ENCODE assay signal across 7 mouse cellular contexts in the genomic region with DNA sequence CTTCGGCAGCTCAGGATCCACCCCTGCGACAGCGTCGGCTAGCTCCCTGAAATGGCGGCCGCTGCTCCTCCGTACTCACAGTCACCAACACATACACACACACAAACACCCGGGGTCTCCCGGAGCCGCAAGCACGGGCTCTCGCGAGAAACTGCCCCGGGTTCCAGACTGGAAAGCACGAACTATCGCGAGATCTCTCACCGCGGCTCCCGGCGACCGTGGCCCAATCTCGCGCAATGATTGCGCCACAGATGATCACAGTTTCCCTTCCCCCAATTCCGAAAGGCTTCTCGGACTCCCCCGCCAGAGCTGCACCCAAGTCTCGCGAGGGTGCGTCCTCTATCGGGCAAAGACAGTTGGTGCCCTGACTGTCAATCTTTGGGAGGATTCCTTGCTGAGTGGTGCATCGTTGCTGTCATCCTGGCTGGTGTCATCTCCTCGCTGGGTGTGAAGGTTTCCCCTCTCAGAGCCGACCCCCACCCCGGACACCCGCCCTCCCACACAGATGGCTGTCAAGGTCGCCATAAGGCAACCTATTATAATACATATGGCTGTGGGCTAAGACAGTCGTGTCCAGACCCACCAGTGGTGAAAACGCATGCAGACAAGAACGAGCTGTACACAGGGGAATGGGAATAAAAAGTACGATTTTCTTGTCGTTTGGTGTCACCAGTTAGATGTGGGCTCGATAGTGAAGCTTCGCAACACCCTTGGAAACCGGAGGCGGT. TPM values are rescaled to one million over a fixed set of nuclear protein-coding genes. Genes with fewer than 3 reads are reported as not detected.
DNase-seq lines count a peak whose midpoint lies in the region; ATAC-seq and TF ChIP-seq lines count a peak whose summit lies in the region.

Rbm39 (minus strand) TSS at position 145 of the 728 bp plus-strand sequence.

- H3K4me3 ChIP-seq in embryonic facial prominence, embryonic 12.5 days: peak within 1 kb of the TSS; percentile 100
- peak within 1 kb of the TSS; percentile 92 for H3K4me3 ChIP-seq in kidney, adult 2 months (ENCODE audit: insufficient read depth, low read depth, low read length)
- peak within 1 kb of the TSS; percentile 97 for H3K4me3 ChIP-seq in limb, embryonic 12.5 days (replicated peaks)
- peak within 1 kb of the TSS; percentile 93 for H3K4me3 ChIP-seq in midbrain, embryonic 15.5 days
- H3K4me3 ChIP-seq in spleen, adult 2 months (ENCODE audit: extremely low read depth, insufficient read depth, insufficient read length): peak within 1 kb of the TSS; percentile 97

- TF ChIP-seq POLR2A in kidney, adult 2 months (IDR thresholded peaks at IDR 0.05; ENCODE audit: low read depth, low read length): peak; percentile 96
- TF ChIP-seq POLR2A in spleen, adult 2 months (IDR thresholded peaks at IDR 0.05; ENCODE audit: low read depth, low read length): peak; percentile 95

- under 1% methylated on average over 47 of the region's 47 CpGs for WGBS in embryonic facial prominence, embryonic 12.5 days
- under 1% methylated on average over 47 of the region's 47 CpGs for WGBS in kidney, adult 2 months
- under 1% methylated on average over 47 of the region's 47 CpGs for WGBS in limb, embryonic 12.5 days
- under 1% methylated on average over 47 of the region's 47 CpGs for WGBS in midbrain, embryonic 15.5 days
- under 1% methylated on average over 47 of the region's 47 CpGs for WGBS in spleen, adult 2 months

- ATAC-seq in embryonic facial prominence, embryonic 12.5 days (ENCODE audit: insufficient number of reproducible peaks, insufficient read depth, low FRiP score, low TSS enrichment): peak; percentile 95
- peak; percentile 96 for ATAC-seq in limb, embryonic 12.5 days (ENCODE audit: insufficient number of reproducible peaks, insufficient read depth, low FRiP score, low TSS enrichment, low read depth)
- peak; percentile 97 for ATAC-seq in midbrain, embryonic 15.5 days (replicated peaks)

- H3K36me3 ChIP-seq in embryonic facial prominence, embryonic 12.5 days: peaks cover 22% of the 10 kb centered on the region
- H3K36me3 ChIP-seq in kidney, adult 2 months (ENCODE audit: control insufficient read depth, insufficient read depth, low read length): peaks cover 7% of the 10 kb centered on the region; the same call in 1 of the 2 replicates
- peaks cover 27% of the 10 kb centered on the region for H3K36me3 ChIP-seq in limb, embryonic 12.5 days
- peaks cover 9% of the 10 kb centered on the region; the same call in 1 of the 2 replicates for H3K36me3 ChIP-seq in midbrain, embryonic 15.5 days (replicated peaks)
- peaks cover 15% of the 10 kb centered on the region for H3K36me3 ChIP-seq in spleen, adult 2 months (ENCODE audit: control insufficient read depth, insufficient read depth, low read length)

- peaks cover 17% of the 10 kb centered on the region for H3K4me1 ChIP-seq in embryonic facial prominence, embryonic 12.5 days
- H3K4me1 ChIP-seq in kidney, adult 2 months (ENCODE audit: control insufficient read depth, insufficient read depth, low read length): peaks cover 19% of the 10 kb centered on the region
- peaks cover 16% of the 10 kb centered on the region for H3K4me1 ChIP-seq in limb, embryonic 12.5 days (replicated peaks)
- peaks cover 34% of the 10 kb centered on the region for H3K4me1 ChIP-seq in midbrain, embryonic 15.5 days
- H3K4me1 ChIP-seq in spleen, adult 2 months (ENCODE audit: control insufficient read depth, insufficient read depth, insufficient read length): peaks cover 6% of the 10 kb centered on the region

- peak within 1 kb of the TSS; percentile 83 for H3K4me2 ChIP-seq in embryonic facial prominence, embryonic 12.5 days (replicated peaks)
- H3K4me2 ChIP-seq in limb, embryonic 12.5 days: peak within 1 kb of the TSS; percentile 72
- H3K4me2 ChIP-seq in midbrain, embryonic 15.5 days: peak within 1 kb of the TSS; percentile 68

- H3K27me3 ChIP-seq in embryonic facial prominence, embryonic 12.5 days: no peaks in the 10 kb centered on the region
- no peaks in the 10 kb centered on the region for H3K27me3 ChIP-seq in kidney, adult 2 months (replicated peaks; ENCODE audit: control insufficient read depth, insufficient read depth, low read length)
- H3K27me3 ChIP-seq in limb, embryonic 12.5 days: no peaks in the 10 kb centered on the region
- H3K27me3 ChIP-seq in midbrain, embryonic 15.5 days (replicated peaks): no peaks in the 10 kb centered on the region
- H3K27me3 ChIP-seq in spleen, adult 2 months (ENCODE audit: control insufficient read depth, insufficient read depth, low read length): no peaks in the 10 kb centered on the region

- peak within 1 kb of the TSS; percentile 97 for H3K27ac ChIP-seq in embryonic facial prominence, embryonic 12.5 days
- peak within 1 kb of the TSS; percentile 99 for H3K27ac ChIP-seq in kidney, adult 2 months (ENCODE audit: insufficient read depth, low read depth, low read length)
- H3K27ac ChIP-seq in limb, embryonic 12.5 days: peak within 1 kb of the TSS; percentile 98
- peak within 1 kb of the TSS; percentile 94 for H3K27ac ChIP-seq in midbrain, embryonic 15.5 days
- peak within 1 kb of the TSS; percentile 98 for H3K27ac ChIP-seq in spleen, adult 2 months (ENCODE audit: insufficient read depth, low read length)

- H3K9ac ChIP-seq in embryonic facial prominence, embryonic 12.5 days: peak within 1 kb of the TSS; percentile 100
- peak within 1 kb of the TSS; percentile 100 for H3K9ac ChIP-seq in limb, embryonic 12.5 days (replicated peaks)
- peak within 1 kb of the TSS; percentile 99 for H3K9ac ChIP-seq in midbrain, embryonic 15.5 days

- H3K9me3 ChIP-seq in embryonic facial prominence, embryonic 12.5 days: no peaks in the 10 kb centered on the region
- no peaks in the 10 kb centered on the region for H3K9me3 ChIP-seq in limb, embryonic 12.5 days
- H3K9me3 ChIP-seq in midbrain, embryonic 15.5 days: no peaks in the 10 kb centered on the region

- peak; percentile 99 for DNase-seq in adrenal gland, postnatal 25 days
- DNase-seq in heart, adult 18-20 months: peak; percentile 100
- peak; percentile 100 for DNase-seq in kidney, adult 2 months
- DNase-seq in spleen, adult 2 months (ENCODE audit: low read depth in 1 of 2, low spot score in 2 of 2): peak; percentile 96 to 99

- peak; percentile 44 for TF ChIP-seq CTCF in kidney, adult 2 months (conservative IDR thresholded peaks at IDR 0.05; ENCODE audit: insufficient read depth, insufficient read length, low read depth, low read length)
- peak; percentile 22; the same call in 1 of the 2 replicates for TF ChIP-seq CTCF in spleen, adult 2 months (IDR thresholded peaks at IDR 0.05; ENCODE audit: extremely low read depth, insufficient read depth, insufficient read length, insufficient replicate concordance)

RNA-seq across cellular contexts. Expression of gene Rbm39, which starts in this region (rescaled TPM):
- 413 and 478 TPM in 2 replicates for total RNA-seq in adrenal gland, postnatal 25 days (2021)
- polyA plus RNA-seq in embryonic facial prominence, embryonic 12.5 days (2016; fragmentation: Nextera tagmentation; extraction: Ambion mirVana): 761 and 773 TPM in 2 replicates
- total RNA-seq in heart, adult 18-20 months (2021): 100 to 1,000 TPM; 143 to 154 TPM
- 31.1 and 39.3 TPM in 2 replicates for polyA plus RNA-seq in kidney, adult 2 months (2012; rRNA removed)
- 757 and 825 TPM in 2 replicates for polyA plus RNA-seq in limb, embryonic 12.5 days (2016; fragmentation: Nextera tagmentation; extraction: Ambion mirVana)
- polyA plus RNA-seq in midbrain, embryonic 15.5 days (2015; fragmentation: Nextera tagmentation; extraction: Ambion mirVana): 427 and 448 TPM in 2 replicates
- polyA plus RNA-seq in spleen, adult 2 months (2012; rRNA removed): 57.7 and 71.7 TPM in 2 replicates

Comparison
In these comparisons a context has a peak if more than half of its experiments do, and no peak if none do; other contexts are left out.
1. Peak in every context shown above with its lines: DNase-seq, ATAC-seq, H3K4me3 ChIP-seq and H3K27ac ChIP-seq.